Mouse (Mus musculus): ENCODE measurements around the gene Nrxn2.

The Nrxn2 gene

GRCm38 (mm10) chr19:6392743-6393393 lies 25.7 kb upstream of the Nrxn2 start:
- DNase-seq (ENCODE audit: low read depth, low spot score) = no peak

GRCm38 (mm10) chr19:6393637-6394036 lies 24.9 kb upstream of the Nrxn2 start:
- no peak for DNase-seq (ENCODE audit: low read depth, low spot score)

- no peak for DNase-seq (ENCODE audit: low read depth, low spot score)
Observed at GRCm38 (mm10) chr19:6396237-6396636, 22.3 kb upstream of the Nrxn2 start.

- DNase-seq (ENCODE audit: low read depth, low spot score) = no peak
Observed at GRCm38 (mm10) chr19:6397582-6398249, 20.8 kb upstream of the Nrxn2 start.

GRCm38 (mm10) chr19:6398447-6399284 lies 19.9 kb upstream of the Nrxn2 start:
- DNase-seq (ENCODE audit: low read depth, low spot score) = no peak

GRCm38 (mm10) chr19:6399285-6400095 lies 19.0 kb upstream of the Nrxn2 start, which contains the start of gene Rasgrp2:
TSS of gene Rasgrp2 (plus strand) at chr19:6399340.
- DNase-seq (ENCODE audit: low read depth, low spot score) = no peak

GRCm38 (mm10) chr19:6400096-6401086 lies 18.1 kb upstream of the Nrxn2 start:
- DNase-seq (ENCODE audit: low read depth, low spot score) = no peak

- DNase-seq (ENCODE audit: low read depth, low spot score) = peak; percentile 56
Observed at GRCm38 (mm10) chr19:6401131-6401815, 17.3 kb upstream of the Nrxn2 start.

- DNase-seq (ENCODE audit: low read depth, low spot score) = no peak
Observed at GRCm38 (mm10) chr19:6401951-6402350, 16.6 kb upstream of the Nrxn2 start.

GRCm38 (mm10) chr19:6403869-6404268 lies 14.7 kb upstream of the Nrxn2 start:
- no peak for DNase-seq (ENCODE audit: low read depth, low spot score)

- no peak for DNase-seq (ENCODE audit: low read depth, low spot score)
Observed at GRCm38 (mm10) chr19:6405433-6405832, 13.1 kb upstream of the Nrxn2 start.

- DNase-seq (ENCODE audit: low read depth, low spot score) = no peak
Observed at GRCm38 (mm10) chr19:6407109-6407508, 11.4 kb upstream of the Nrxn2 start.

GRCm38 (mm10) chr19:6407816-6408510 lies 10.6 kb upstream of the Nrxn2 start:
- DNase-seq (ENCODE audit: low read depth, low spot score) = no peak

- DNase-seq (ENCODE audit: low read depth, low spot score) = no peak
Observed at GRCm38 (mm10) chr19:6408749-6409148, 9.8 kb upstream of the Nrxn2 start.

- no peak for DNase-seq (ENCODE audit: low read depth, low spot score)
Observed at GRCm38 (mm10) chr19:6409176-6409575, 9.4 kb upstream of the Nrxn2 start.

- no peak for DNase-seq (ENCODE audit: low read depth, low spot score)
Observed at GRCm38 (mm10) chr19:6409936-6410335, 8.6 kb upstream of the Nrxn2 start.

- DNase-seq (ENCODE audit: low read depth, low spot score) = no peak
Observed at GRCm38 (mm10) chr19:6412798-6413197, 5.7 kb upstream of the Nrxn2 start.

GRCm38 (mm10) chr19:6415454-6415853 lies 3.1 kb upstream of the Nrxn2 start:
- DNase-seq (ENCODE audit: low read depth, low spot score) = no peak

GRCm38 (mm10) chr19:6416124-6416770 lies 2.3 kb upstream of the Nrxn2 start:
- no peak for DNase-seq (ENCODE audit: low read depth, low spot score)
